Mouse (Mus musculus) liver, adult 2 months (tissue): ENCODE results near the gene Itpk1. TPM values are rescaled to one million over a fixed set of nuclear protein-coding genes. Genes with fewer than 3 reads are reported as not detected.

Experiments
- DNase-seq: peaks from one replicate; pipeline ENCODE4 v3.0.0-alpha.2; 2011; ENCODE audit warnings: low read depth, low spot score; ENCODE audit errors: extremely low read depth
- H3K27ac ChIP-seq: fragments of 200-500 bp; replicated peaks from 2 replicates; pipeline ENCODE4 v1.5.1; 2012; ENCODE audit warnings: low read depth, mild to moderate bottlenecking, control low read depth, inconsistent platforms, low read length; ENCODE audit not compliant: insufficient read depth
- H3K27me3 ChIP-seq: fragments of 200-500 bp; 2 replicates; pipeline ENCODE4 v1.6.1; 2012; ENCODE audit warnings: mild to moderate bottlenecking, moderate library complexity, low read length, inconsistent platforms; ENCODE audit not compliant: control insufficient read depth, insufficient read depth
- H3K36me3 ChIP-seq: fragments of 200-500 bp; 2 replicates; pipeline ENCODE4 v1.6.1; 2012; ENCODE audit warnings: low read length, inconsistent platforms; ENCODE audit not compliant: control insufficient read depth, insufficient read depth
- H3K4me1 ChIP-seq: fragments of 200-500 bp; 2 replicates; pipeline ENCODE4 v1.6.1; 2011; ENCODE audit warnings: low read length; ENCODE audit not compliant: control insufficient read depth, insufficient read depth
- H3K4me3 ChIP-seq: fragments of 200-500 bp; 2 replicates; pipeline ENCODE4 v1.5.1; 2011; ENCODE audit warnings: low read depth, mild to moderate bottlenecking, control low read depth, low read length, moderate library complexity; ENCODE audit not compliant: insufficient read depth
- H3K79me2 ChIP-seq: fragments of 200-500 bp; 2 replicates; pipeline ENCODE4 v1.6.1; 2012; ENCODE audit warnings: inconsistent platforms, mild to moderate bottlenecking, low read length, moderate library complexity; ENCODE audit not compliant: control insufficient read depth, insufficient read depth
- H3K9ac ChIP-seq: fragments of 200-500 bp; 2 replicates; pipeline ENCODE4 v1.6.1; 2012; ENCODE audit warnings: low read depth, mild to moderate bottlenecking, control low read depth, inconsistent platforms, low read length
- CTCF ChIP-seq: fragments of 200-500 bp; IDR thresholded peaks from 2 replicates; pipeline ENCODE4 v1.5.1; 2011; ENCODE audit warnings: low read depth, low read length, control low read depth
- POLR2A ChIP-seq: fragments of 200-500 bp; IDR thresholded peaks from 2 replicates; pipeline ENCODE4 v1.6.1; 2011; ENCODE audit warnings: low read length, control low read depth; ENCODE audit not compliant: insufficient read depth; ENCODE audit errors: extremely low read depth
- WGBS: fragments of 180-500 bp; shearing (Covaris S2); methylation state at CpG from one replicate; pipeline ENCODE4 v1.1.7; 2018; 5-methylcytosine and 5-hydroxymethylcytosine counted together
- polyA plus RNA-seq: library from polyadenylated mRNA; depleted of rRNA; stranded (reverse); fragments of >200 nt; gene quantifications from 2 replicates; pipeline ENCODE4 v1.2.3, GENCODE M21; 2012
- total RNA-seq: library from RNA; depleted of rRNA; stranded (reverse); fragments of >200 nt; gene quantifications from 2 replicates; pipeline ENCODE4 v1.2.3, GENCODE M21; 2014

The Itpk1 gene
- total and polyA plus RNA-seq, 2 experiments: 7.9 to 21.0 TPM

GRCm38 (mm10) chr12:102607808-102608517 lies 96.8 kb downstream of the Itpk1 start:
- WGBS: 61% methylated on average over 11 of the region's 11 CpGs
- H3K4me3 ChIP-seq: no peak overlapping the region

GRCm38 (mm10) chr12:102607066-102607465 lies 97.7 kb downstream of the Itpk1 start:
- DNase-seq: no peak
- H3K79me2 ChIP-seq: 0 out of 2 replicates have a peak, but pooled peaks cover 2% of the 10 kb centered on the region
- no peak overlapping the region for H3K27ac ChIP-seq
- H3K27me3 ChIP-seq: no peaks in the 10 kb centered on the region
- no peak overlapping the region for H3K4me3 ChIP-seq
- WGBS: 96% methylated on average over 8 of the region's 8 CpGs
- no peak for TF ChIP-seq CTCF
- H3K9ac ChIP-seq: no peak overlapping the region
- no peaks in the 10 kb centered on the region for H3K4me1 ChIP-seq
- peaks cover 3% of the 10 kb centered on the region; the same call in 1 of the 2 replicates for H3K36me3 ChIP-seq

More at GRCm38 (mm10) chr12:102607808-102608517, 96.8 kb downstream of the Itpk1 start:
- H3K79me2 ChIP-seq: 0 out of 2 replicates have a peak, but pooled peaks cover 2% of the 10 kb centered on the region
- peaks cover 3% of the 10 kb centered on the region; the same call in 1 of the 2 replicates for H3K36me3 ChIP-seq
- DNase-seq: no peak
- H3K9ac ChIP-seq: no peak overlapping the region
- no peaks in the 10 kb centered on the region for H3K27me3 ChIP-seq
- TF ChIP-seq POLR2A (no peak), CTCF (no peak)
- no peak overlapping the region for H3K27ac ChIP-seq
- no peaks in the 10 kb centered on the region for H3K4me1 ChIP-seq

DNA sequence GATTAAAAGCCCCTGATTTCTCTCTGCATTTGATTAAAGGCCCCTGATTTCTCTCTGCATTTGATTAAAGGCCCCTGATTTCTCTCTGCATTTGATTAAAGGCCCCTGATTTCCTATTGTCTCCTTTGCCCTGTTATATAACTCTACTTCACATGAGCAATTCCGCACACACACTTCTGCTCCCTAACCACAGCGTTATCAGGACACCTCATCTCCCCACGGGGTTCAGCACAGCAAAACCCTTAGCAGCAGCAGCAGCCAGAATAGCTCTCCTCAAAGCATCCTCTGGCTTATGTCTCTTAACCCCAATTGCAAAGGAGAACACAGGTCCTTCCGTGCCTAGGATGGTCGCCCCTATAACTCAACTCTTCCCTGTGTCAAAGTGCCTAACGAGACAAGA lies 99.1 kb downstream of the Itpk1 start:
- Histone ChIP-seq H3K9ac (no peak overlapping the region), H3K36me3 (peaks cover 3% of the 10 kb centered on the region; the same call in 1 of the 2 replicates), H3K79me2 (0 out of 2 replicates have a peak, but pooled peaks cover 2% of the 10 kb centered on the region), H3K27me3 (no peaks in the 10 kb centered on the region), H3K4me1 (no peaks in the 10 kb centered on the region), H3K27ac (no peak overlapping the region), H3K4me3 (no peak overlapping the region)
- TF ChIP-seq POLR2A (no peak), CTCF (no peak)
- WGBS: 91% methylated on average over 6 of the region's 6 CpGs
- no peak for DNase-seq

- H3K4me1 ChIP-seq: no peaks in the 10 kb centered on the region
- H3K9ac ChIP-seq: no peak overlapping the region
- TF ChIP-seq POLR2A (no peak), CTCF (no peak)
These were observed 102.3 kb downstream of the Itpk1 start for GRCm38 (mm10) chr12:102602255-102603041.

DNA sequence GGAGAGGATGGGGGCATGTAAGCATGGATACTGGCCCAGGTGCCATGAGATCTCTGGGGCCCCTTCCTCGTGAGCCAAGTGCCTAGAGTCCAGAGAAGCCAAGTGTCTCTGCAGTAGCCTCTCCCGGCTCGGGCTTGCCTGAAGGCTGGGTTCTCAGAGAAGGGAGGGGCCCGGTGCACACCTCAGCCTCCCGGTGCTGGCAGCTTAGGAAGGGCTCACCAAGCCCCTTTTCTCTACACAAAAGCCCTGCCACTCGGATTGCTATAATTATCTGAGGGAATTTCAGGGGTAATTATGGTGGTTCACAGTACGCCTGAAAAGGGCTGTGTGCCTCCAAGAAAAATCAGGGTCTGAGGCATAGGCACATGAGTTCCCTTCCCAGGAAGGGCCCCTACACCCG lies 102.9 kb downstream of the Itpk1 start:
- WGBS: 86% methylated on average over 8 of the region's 8 CpGs
- H3K9ac ChIP-seq: no peak overlapping the region

More at GRCm38 (mm10) chr12:102602255-102603041, 102.3 kb downstream of the Itpk1 start:
- Histone ChIP-seq H3K4me3 (no peak overlapping the region), H3K36me3 (peaks cover 3% of the 10 kb centered on the region; the same call in 1 of the 2 replicates), H3K27ac (no peak overlapping the region), H3K27me3 (no peaks in the 10 kb centered on the region), H3K79me2 (peaks cover 2% of the 10 kb centered on the region; the same call in 1 of the 2 replicates)
- WGBS: 89% methylated on average over 9 of the region's 9 CpGs
- no peak for DNase-seq

More for the DNA sequence above, 102.9 kb downstream of the Itpk1 start:
- H3K4me1 ChIP-seq: no peaks in the 10 kb centered on the region
- TF ChIP-seq CTCF (no peak), POLR2A (no peak)
- no peak for DNase-seq
- H3K27ac ChIP-seq: no peak overlapping the region
- H3K79me2 ChIP-seq: peaks cover 2% of the 10 kb centered on the region; the same call in 1 of the 2 replicates
- H3K27me3 ChIP-seq: no peaks in the 10 kb centered on the region
- peaks cover 3% of the 10 kb centered on the region; the same call in 1 of the 2 replicates for H3K36me3 ChIP-seq
- no peak overlapping the region for H3K4me3 ChIP-seq
